Comparison of ENCODE assay signal across 8 mouse cellular contexts in the genomic region with DNA sequence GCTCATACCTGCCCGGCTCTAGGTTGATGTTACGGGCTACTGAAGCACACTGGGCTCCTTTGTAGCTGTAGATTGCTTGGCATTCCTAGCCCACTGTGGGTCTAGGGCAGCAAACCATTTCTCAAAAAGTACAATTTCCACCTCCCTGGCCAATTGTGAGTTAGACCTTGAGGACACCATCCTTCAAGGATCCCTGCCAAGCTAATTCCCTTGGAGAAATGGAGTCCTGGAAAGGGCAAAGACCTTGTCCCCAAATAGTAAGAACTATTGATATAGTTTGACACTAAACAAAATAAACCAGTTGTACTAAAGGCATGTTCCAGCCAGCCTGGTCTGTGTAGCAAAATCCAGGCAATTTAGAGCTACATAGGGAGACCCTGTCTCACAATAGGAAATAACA. TPM values are rescaled to one million over a fixed set of nuclear protein-coding genes. Genes with fewer than 3 reads are reported as not detected.
DNase-seq lines count a peak whose midpoint lies in the region; ATAC-seq lines count a peak whose summit lies in the region.

No protein-coding gene starts in this region.

- peak overlapping the region; percentile 63 for H3K4me2 ChIP-seq in kidney, embryonic 15.5 days
- peak overlapping the region; percentile 90 for H3K4me2 ChIP-seq in embryonic facial prominence, embryonic 12.5 days (replicated peaks)
- peak overlapping the region; percentile 85 for H3K4me2 ChIP-seq in intestine, embryonic 14.5 days (ENCODE audit: low read length)
- H3K4me2 ChIP-seq in neural tube, embryonic 12.5 days (replicated peaks) = peak overlapping the region; percentile 92

- no peak for ATAC-seq in kidney, embryonic 15.5 days (replicated peaks; ENCODE audit: low FRiP score)
- ATAC-seq in embryonic facial prominence, embryonic 12.5 days (ENCODE audit: insufficient number of reproducible peaks, insufficient read depth, low FRiP score, low TSS enrichment) = no peak
- no peak for ATAC-seq in intestine, embryonic 14.5 days (replicated peaks; ENCODE audit: low FRiP score, low TSS enrichment, low read depth)
- no peak for ATAC-seq in neural tube, embryonic 12.5 days (ENCODE audit: low FRiP score, low read depth)

- no peaks in the 10 kb centered on the region for H3K36me3 ChIP-seq in kidney, embryonic 15.5 days
- no peaks in the 10 kb centered on the region for H3K36me3 ChIP-seq in embryonic facial prominence, embryonic 12.5 days
- H3K36me3 ChIP-seq in intestine, embryonic 14.5 days (ENCODE audit: control insufficient read depth, insufficient read depth, low read length) = 0 out of 2 replicates have a peak, but pooled peaks cover 3% of the 10 kb centered on the region
- H3K36me3 ChIP-seq in neural tube, embryonic 12.5 days = no peaks in the 10 kb centered on the region

- H3K9me3 ChIP-seq in kidney, embryonic 15.5 days (replicated peaks) = no peaks in the 10 kb centered on the region
- no peaks in the 10 kb centered on the region for H3K9me3 ChIP-seq in embryonic facial prominence, embryonic 12.5 days
- no peaks in the 10 kb centered on the region for H3K9me3 ChIP-seq in intestine, embryonic 14.5 days (ENCODE audit: control insufficient read depth, low read length)
- no peaks in the 10 kb centered on the region for H3K9me3 ChIP-seq in neural tube, embryonic 12.5 days

- H3K27me3 ChIP-seq in kidney, embryonic 15.5 days = no peaks in the 10 kb centered on the region
- no peaks in the 10 kb centered on the region for H3K27me3 ChIP-seq in embryonic facial prominence, embryonic 12.5 days
- H3K27me3 ChIP-seq in intestine, embryonic 14.5 days (replicated peaks; ENCODE audit: control insufficient read depth, insufficient read depth, low read length) = no peaks in the 10 kb centered on the region
- H3K27me3 ChIP-seq in neural tube, embryonic 12.5 days (replicated peaks) = no peaks in the 10 kb centered on the region

- WGBS in kidney, embryonic 15.5 days = 25% methylated on average over 2 of the region's 2 CpGs
- WGBS in embryonic facial prominence, embryonic 12.5 days = 30% methylated on average over 2 of the region's 2 CpGs
- 46% methylated on average over 2 of the region's 2 CpGs for WGBS in intestine, embryonic 14.5 days
- WGBS in neural tube, embryonic 12.5 days = 62% methylated on average over 2 of the region's 2 CpGs

- peaks cover 80% of the 10 kb centered on the region for H3K4me1 ChIP-seq in kidney, embryonic 15.5 days
- H3K4me1 ChIP-seq in embryonic facial prominence, embryonic 12.5 days = peaks cover 50% of the 10 kb centered on the region
- H3K4me1 ChIP-seq in intestine, embryonic 14.5 days (replicated peaks; ENCODE audit: control insufficient read depth, insufficient read depth, low read length) = peaks cover 57% of the 10 kb centered on the region
- peaks cover 67% of the 10 kb centered on the region for H3K4me1 ChIP-seq in neural tube, embryonic 12.5 days

- peak overlapping the region; percentile 79 for H3K9ac ChIP-seq in kidney, embryonic 15.5 days
- H3K9ac ChIP-seq in embryonic facial prominence, embryonic 12.5 days = peak overlapping the region; percentile 80
- H3K9ac ChIP-seq in intestine, embryonic 14.5 days (ENCODE audit: low read length) = peak overlapping the region; percentile 91
- peak overlapping the region; percentile 87 for H3K9ac ChIP-seq in neural tube, embryonic 12.5 days

- DNase-seq in kidney, adult 11 months = no peak
- DNase-seq in intestine, embryonic 14.5 days (ENCODE audit: low spot score) = no peak
- no peak for DNase-seq in right cerebral cortex, adult 18-20 months
- no peak for DNase-seq in thymus, postnatal 25 days
- no peak for DNase-seq in cerebellum, postnatal 14 days

- peak overlapping the region; percentile 97 for H3K27ac ChIP-seq in kidney, embryonic 15.5 days
- H3K27ac ChIP-seq in embryonic facial prominence, embryonic 12.5 days = peak overlapping the region; percentile 94
- H3K27ac ChIP-seq in intestine, embryonic 14.5 days (ENCODE audit: low read depth) = peak overlapping the region; percentile 99
- peak overlapping the region; percentile 3; the same call in 1 of the 2 replicates for H3K27ac ChIP-seq in neural tube, embryonic 12.5 days

- H3K4me3 ChIP-seq in kidney, embryonic 15.5 days (replicated peaks) = peak overlapping the region; percentile 67
- peak overlapping the region; percentile 68 for H3K4me3 ChIP-seq in embryonic facial prominence, embryonic 12.5 days
- H3K4me3 ChIP-seq in intestine, embryonic 14.5 days (ENCODE audit: low read depth, low read length) = peak overlapping the region; percentile 67
- peak overlapping the region; percentile 68 for H3K4me3 ChIP-seq in neural tube, embryonic 12.5 days

RNA-seq across cellular contexts. Expression of a gene that starts 2.3 kb away (rescaled TPM):
- polyA plus RNA-seq in kidney, embryonic 15.5 days (2015; fragmentation: Nextera tagmentation; extraction: Ambion mirVana) = 133 and 143 TPM in 2 replicates
- polyA plus RNA-seq in embryonic facial prominence, embryonic 12.5 days (2016; fragmentation: Nextera tagmentation; extraction: Ambion mirVana) = 168 and 170 TPM in 2 replicates
- 101 and 109 TPM in 2 replicates for polyA plus RNA-seq in intestine, embryonic 14.5 days (2014; fragmentation: Nextera tagmentation; extraction: Ambion mirVana)
- polyA plus RNA-seq in neural tube, embryonic 12.5 days (2016; fragmentation: Nextera tagmentation; extraction: Ambion mirVana) = 103 and 107 TPM in 2 replicates

RNA-seq across cellular contexts. Expression of a gene that starts 15.6 kb away (rescaled TPM):
- 16.4 and 20.9 TPM in 2 replicates for polyA plus RNA-seq in kidney, embryonic 15.5 days (2015; fragmentation: Nextera tagmentation; extraction: Ambion mirVana)
- 14.3 and 14.5 TPM in 2 replicates for polyA plus RNA-seq in embryonic facial prominence, embryonic 12.5 days (2016; fragmentation: Nextera tagmentation; extraction: Ambion mirVana)
- 11.0 and 13.1 TPM in 2 replicates for polyA plus RNA-seq in intestine, embryonic 14.5 days (2014; fragmentation: Nextera tagmentation; extraction: Ambion mirVana)
- polyA plus RNA-seq in neural tube, embryonic 12.5 days (2016; fragmentation: Nextera tagmentation; extraction: Ambion mirVana) = 3.7 and 4.4 TPM in 2 replicates

RNA-seq across cellular contexts. Expression of a gene that starts 51.5 kb away (rescaled TPM):
- 29.5 and 31.0 TPM in 2 replicates for polyA plus RNA-seq in kidney, embryonic 15.5 days (2015; fragmentation: Nextera tagmentation; extraction: Ambion mirVana)
- polyA plus RNA-seq in embryonic facial prominence, embryonic 12.5 days (2016; fragmentation: Nextera tagmentation; extraction: Ambion mirVana) = 36.4 and 38.9 TPM in 2 replicates
- polyA plus RNA-seq in intestine, embryonic 14.5 days (2014; fragmentation: Nextera tagmentation; extraction: Ambion mirVana) = 32.8 and 34.0 TPM in 2 replicates
- 42.8 and 47.7 TPM in 2 replicates for polyA plus RNA-seq in neural tube, embryonic 12.5 days (2016; fragmentation: Nextera tagmentation; extraction: Ambion mirVana)

Comparison
In these comparisons a context has a peak if more than half of its experiments do, and no peak if none do; other contexts are left out.
1. H3K27ac ChIP-seq: peak in every context shown above with its lines; median percentile 99 in intestine, embryonic 14.5 days; 97 in kidney, embryonic 15.5 days; 94 in embryonic facial prominence, embryonic 12.5 days; 3 in neural tube, embryonic 12.5 days.